Mouse (Mus musculus) heart, embryonic 12.5 days (tissue): ENCODE measurements around the gene Pcp4l1. TPM values are rescaled to one million over a fixed set of nuclear protein-coding genes. Genes with fewer than 3 reads are reported as not detected.

Experiments
- ATAC-seq: fragments of 200-750 bp; cut with Nextera tagmentation; 2 replicates; pipeline ENCODE4 v1.8.0; 2017; ENCODE audit warnings: moderate TSS enrichment, moderate library complexity; ENCODE audit not compliant: insufficient number of reproducible peaks, low FRiP score
- H3K27ac ChIP-seq: fragments of 300-500 bp; sonication (generic); 2 replicates; pipeline ENCODE4 v1.5.1; 2016; ENCODE audit warnings: mild to moderate bottlenecking, moderate library complexity; ENCODE audit not compliant: poor library complexity, severe bottlenecking
- H3K27me3 ChIP-seq: fragments of 300-500 bp; sonication (generic); replicated peaks from 2 replicates; pipeline ENCODE4 v1.6.1; 2016; ENCODE audit warnings: mild to moderate bottlenecking, moderate library complexity
- H3K36me3 ChIP-seq: fragments of 300-500 bp; sonication (generic); 2 replicates; pipeline ENCODE4 v1.6.1; 2016; ENCODE audit warnings: mild to moderate bottlenecking, moderate library complexity
- H3K4me1 ChIP-seq: fragments of 300-500 bp; sonication (generic); replicated peaks from 2 replicates; pipeline ENCODE4 v1.6.1; 2016; ENCODE audit warnings: mild to moderate bottlenecking
- H3K4me2 ChIP-seq: fragments of 300-500 bp; sonication (generic); 2 replicates; pipeline ENCODE4 v1.6.1; 2016; ENCODE audit warnings: mild to moderate bottlenecking, moderate library complexity
- H3K4me3 ChIP-seq: fragments of 300-500 bp; sonication (generic); 2 replicates; pipeline ENCODE4 v1.5.1; 2016; ENCODE audit warnings: mild to moderate bottlenecking
- H3K9ac ChIP-seq: fragments of 300-500 bp; sonication (generic); 2 replicates; pipeline ENCODE4 v1.6.1; 2016; ENCODE audit warnings: mild to moderate bottlenecking, moderate library complexity
- H3K9me3 ChIP-seq: fragments of 300-500 bp; sonication (generic); replicated peaks from 2 replicates; pipeline ENCODE4 v1.6.1; 2016; ENCODE audit warnings: mild to moderate bottlenecking, moderate library complexity
- WGBS: fragments of 180-500 bp; shearing (Covaris S2); methylation state at CpG from one replicate; pipeline ENCODE4 v1.1.7; 2016; 5-methylcytosine and 5-hydroxymethylcytosine counted together
- polyA plus RNA-seq: library from polyadenylated mRNA; unstranded; fragments of >200 nt; fragmentation: Nextera tagmentation; extraction: Ambion mirVana; gene quantifications from 2 replicates; pipeline ENCODE4 v1.2.1, GENCODE M21; 2016

The Pcp4l1 gene
- polyA plus RNA-seq, 1 experiment from 2014 or later = 33.4 TPM

- Histone ChIP-seq H3K27ac (peak overlapping the region; percentile 84; the same call in 1 of the 2 replicates), H3K4me1 (peaks cover 52% of the 10 kb centered on the region), H3K4me2 (no peak overlapping the region), H3K4me3 (no peak overlapping the region), H3K9ac (no peak overlapping the region), H3K27me3 (no peaks in the 10 kb centered on the region), H3K36me3 (no peaks in the 10 kb centered on the region), H3K9me3 (no peaks in the 10 kb centered on the region)
- no peak for ATAC-seq
- 69% methylated on average over 7 of the region's 7 CpGs for WGBS
Observed at GRCm38 (mm10) chr1:171184314-171184713, 11.8 kb downstream of the Pcp4l1 start.

- 29% methylated on average over 3 of the region's 3 CpGs for WGBS
Observed at GRCm38 (mm10) chr1:171183620-171184019, 12.4 kb downstream of the Pcp4l1 start.

GRCm38 (mm10) chr1:171183025-171183424 is 13.0 kb downstream of the Pcp4l1 start:
- 87% methylated on average over 3 of the region's 3 CpGs for WGBS
- Histone ChIP-seq H3K4me2 (no peak overlapping the region), H3K36me3 (no peaks in the 10 kb centered on the region), H3K9me3 (no peaks in the 10 kb centered on the region), H3K9ac (no peak overlapping the region), H3K4me1 (peaks cover 39% of the 10 kb centered on the region), H3K27ac (peak overlapping the region; percentile 84), H3K27me3 (no peaks in the 10 kb centered on the region), H3K4me3 (no peak overlapping the region)
- no peak for ATAC-seq

More at GRCm38 (mm10) chr1:171183620-171184019, 12.4 kb downstream of the Pcp4l1 start:
- no peak for ATAC-seq
- H3K9ac ChIP-seq = no peak overlapping the region
- no peaks in the 10 kb centered on the region for H3K27me3 ChIP-seq
- peak overlapping the region; percentile 8; the same call in 1 of the 2 replicates for H3K4me2 ChIP-seq
- H3K4me1 ChIP-seq = peaks cover 45% of the 10 kb centered on the region
- no peak overlapping the region for H3K4me3 ChIP-seq
- peak overlapping the region; percentile 84 for H3K27ac ChIP-seq
- no peaks in the 10 kb centered on the region for H3K9me3 ChIP-seq
- no peaks in the 10 kb centered on the region for H3K36me3 ChIP-seq

GRCm38 (mm10) chr1:171179487-171180171 is 16.4 kb downstream of the Pcp4l1 start:
- Histone ChIP-seq H3K4me2 (no peak overlapping the region), H3K4me1 (peaks cover 22% of the 10 kb centered on the region), H3K27ac (no peak overlapping the region), H3K36me3 (no peaks in the 10 kb centered on the region), H3K9me3 (no peaks in the 10 kb centered on the region), H3K27me3 (no peaks in the 10 kb centered on the region), H3K4me3 (no peak overlapping the region), H3K9ac (no peak overlapping the region)
- WGBS = 66% methylated on average over 5 of the region's 5 CpGs
- no peak for ATAC-seq

- Histone ChIP-seq H3K27ac (no peak overlapping the region), H3K9ac (no peak overlapping the region), H3K9me3 (no peaks in the 10 kb centered on the region), H3K4me2 (no peak overlapping the region), H3K4me3 (no peak overlapping the region), H3K27me3 (no peaks in the 10 kb centered on the region), H3K4me1 (peaks cover 25% of the 10 kb centered on the region), H3K36me3 (peaks cover 3% of the 10 kb centered on the region; the same call in 1 of the 2 replicates)
- WGBS = 88% methylated on average over 8 of the region's 8 CpGs
- no peak for ATAC-seq
Observed at GRCm38 (mm10) chr1:171172779-171173178, 23.3 kb downstream of the Pcp4l1 start.

- ATAC-seq = peak; percentile 55; the same call in 1 of the 2 replicates
- Histone ChIP-seq H3K27ac (peak overlapping the region; percentile 77), H3K9ac (no peak overlapping the region)
Observed at GRCm38 (mm10) chr1:171171138-171171537, 24.9 kb downstream of the Pcp4l1 start.

GRCm38 (mm10) chr1:171169913-171170312 is 26.2 kb downstream of the Pcp4l1 start:
- Histone ChIP-seq H3K4me2 (no peak overlapping the region), H3K9ac (no peak overlapping the region), H3K36me3 (peaks cover 3% of the 10 kb centered on the region; the same call in 1 of the 2 replicates), H3K9me3 (no peaks in the 10 kb centered on the region), H3K27me3 (no peaks in the 10 kb centered on the region), H3K27ac (no peak overlapping the region), H3K4me3 (no peak overlapping the region), H3K4me1 (peaks cover 25% of the 10 kb centered on the region)
- WGBS = 40% methylated on average over 3 of the region's 3 CpGs
- no peak for ATAC-seq

More at GRCm38 (mm10) chr1:171171138-171171537, 24.9 kb downstream of the Pcp4l1 start:
- 28% methylated on average over 3 of the region's 3 CpGs for WGBS
- Histone ChIP-seq H3K27me3 (no peaks in the 10 kb centered on the region), H3K4me3 (no peak overlapping the region), H3K4me2 (peak overlapping the region; percentile 1; the same call in 1 of the 2 replicates), H3K36me3 (peaks cover 3% of the 10 kb centered on the region; the same call in 1 of the 2 replicates), H3K4me1 (peaks cover 25% of the 10 kb centered on the region), H3K9me3 (no peaks in the 10 kb centered on the region)

- 79% methylated on average over 12 of the region's 12 CpGs for WGBS
- ATAC-seq = no peak
- no peak overlapping the region for H3K4me2 ChIP-seq
Observed at GRCm38 (mm10) chr1:171168906-171169305, 27.2 kb downstream of the Pcp4l1 start.

GRCm38 (mm10) chr1:171165629-171166345 is 30.3 kb downstream of the Pcp4l1 start:
- H3K4me1 ChIP-seq = peaks cover 5% of the 10 kb centered on the region
- ATAC-seq = no peak
- WGBS = 56% methylated on average over 5 of the region's 5 CpGs

More at GRCm38 (mm10) chr1:171168906-171169305, 27.2 kb downstream of the Pcp4l1 start:
- Histone ChIP-seq H3K27me3 (no peaks in the 10 kb centered on the region), H3K4me1 (peaks cover 16% of the 10 kb centered on the region), H3K36me3 (peaks cover 2% of the 10 kb centered on the region; the same call in 1 of the 2 replicates), H3K4me3 (no peak overlapping the region), H3K9me3 (no peaks in the 10 kb centered on the region), H3K27ac (no peak overlapping the region), H3K9ac (no peak overlapping the region)

GRCm38 (mm10) chr1:171164258-171164657 is 31.8 kb downstream of the Pcp4l1 start:
- 20% methylated on average over 3 of the region's 3 CpGs for WGBS
- ATAC-seq = no peak
- H3K27ac ChIP-seq = no peak overlapping the region
- peaks cover 15% of the 10 kb centered on the region; the same call in 1 of the 2 replicates for H3K4me1 ChIP-seq
- no peak overlapping the region for H3K4me3 ChIP-seq
- H3K36me3 ChIP-seq = no peaks in the 10 kb centered on the region
- no peaks in the 10 kb centered on the region for H3K9me3 ChIP-seq
- peaks cover 16% of the 10 kb centered on the region for H3K27me3 ChIP-seq
- H3K4me2 ChIP-seq = no peak overlapping the region; the same call in 1 of the 2 replicates
- no peak overlapping the region for H3K9ac ChIP-seq

More at GRCm38 (mm10) chr1:171165629-171166345, 30.3 kb downstream of the Pcp4l1 start:
- Histone ChIP-seq H3K27ac (no peak overlapping the region), H3K36me3 (no peaks in the 10 kb centered on the region), H3K4me2 (no peak overlapping the region), H3K9ac (no peak overlapping the region), H3K9me3 (no peaks in the 10 kb centered on the region), H3K27me3 (peaks cover 4% of the 10 kb centered on the region; the same call in 1 of the 2 replicates), H3K4me3 (no peak overlapping the region)

- Histone ChIP-seq H3K9me3 (no peaks in the 10 kb centered on the region), H3K4me2 (no peak overlapping the region), H3K4me1 (peaks cover 15% of the 10 kb centered on the region; the same call in 1 of the 2 replicates), H3K27me3 (peaks cover 31% of the 10 kb centered on the region), H3K9ac (no peak overlapping the region), H3K27ac (no peak overlapping the region), H3K4me3 (no peak overlapping the region), H3K36me3 (no peaks in the 10 kb centered on the region)
- no peak for ATAC-seq
- 84% methylated on average over 3 of the region's 3 CpGs for WGBS
Observed at GRCm38 (mm10) chr1:171162526-171162925, 33.5 kb downstream of the Pcp4l1 start.
